Mouse (Mus musculus): ENCODE data around the gene Anapc2.
"Not testable (repeated sequence)": the region's sequence is repeated elsewhere in the genome, so short reads cannot be mapped to it uniquely, and the experiment has no call there.

- not testable (repeated sequence) for TF ChIP-seq EP300 (IDR thresholded peaks at IDR 0.05)
- TF ChIP-seq CTCF (IDR thresholded peaks at IDR 0.05): peak; percentile 61
Measured at GRCm38 (mm10) chr2:25256443-25257109, 15.7 kb upstream of the Anapc2 start.

Measured in lung, postnatal 0 days (tissue).